Mouse (Mus musculus) heart, embryonic 11.5 days (tissue): ENCODE measurements around the gene Npr3. TPM values are rescaled to one million over a fixed set of nuclear protein-coding genes. Genes with fewer than 3 reads are reported as not detected.

ENCODE experiments used
- ATAC-seq: fragments of 200-750 bp; cut with Nextera tagmentation; replicated peaks from 2 replicates; pipeline ENCODE4 v1.8.0; 2017; ENCODE audit warnings: moderate library complexity; ENCODE audit not compliant: insufficient number of reproducible peaks, low FRiP score, low TSS enrichment
- H3K27ac ChIP-seq: fragments of 300-500 bp; sonication (generic); 2 replicates; pipeline ENCODE4 v1.5.1; 2014; ENCODE audit warnings: mild to moderate bottlenecking, low read depth, low read length
- H3K27me3 ChIP-seq: fragments of 300-500 bp; sonication (generic); 2 replicates; pipeline ENCODE4 v1.6.1; 2014; ENCODE audit warnings: mild to moderate bottlenecking, low read length, mixed read lengths; ENCODE audit not compliant: control insufficient read depth, insufficient read depth
- H3K36me3 ChIP-seq: fragments of 300-500 bp; sonication (generic); 2 replicates; pipeline ENCODE4 v1.6.1; 2014; ENCODE audit warnings: mild to moderate bottlenecking, low read length, moderate library complexity, mixed read lengths; ENCODE audit not compliant: control insufficient read depth, insufficient read depth
- H3K4me1 ChIP-seq: fragments of 300-500 bp; sonication (generic); 2 replicates; pipeline ENCODE4 v1.6.1; 2014; ENCODE audit warnings: low read length; ENCODE audit not compliant: control insufficient read depth, insufficient read depth
- H3K4me2 ChIP-seq: fragments of 300-500 bp; sonication (generic); 2 replicates; pipeline ENCODE4 v1.6.1; 2014; ENCODE audit warnings: mild to moderate bottlenecking, moderate library complexity
- H3K4me3 ChIP-seq: fragments of 300-500 bp; sonication (generic); 2 replicates; pipeline ENCODE4 v1.5.1; 2014; ENCODE audit warnings: low read depth, low read length
- H3K9ac ChIP-seq: fragments of 300-500 bp; sonication (generic); 2 replicates; pipeline ENCODE4 v1.6.1; 2014; ENCODE audit warnings: mild to moderate bottlenecking, low read depth, low read length, moderate library complexity
- H3K9me3 ChIP-seq: fragments of 300-500 bp; sonication (generic); replicated peaks from 2 replicates; pipeline ENCODE4 v1.6.1; 2016; ENCODE audit warnings: low read length; ENCODE audit not compliant: control insufficient read depth
- WGBS: fragments of 180-500 bp; shearing (Covaris S2); extraction: QIAGEN DNeasy Blood & Tissue Kit; methylation state at CpG from one replicate; pipeline ENCODE4 v1.1.7; 2014; ENCODE audit not compliant: insufficient replicate concordance; 5-methylcytosine and 5-hydroxymethylcytosine counted together
- polyA plus RNA-seq: library from polyadenylated mRNA; unstranded; fragments of >200 nt; fragmentation: Nextera tagmentation; extraction: Ambion mirVana; gene quantifications from 2 replicates; pipeline ENCODE4 v1.2.1, GENCODE M21; 2014

Gene Npr3
- polyA plus RNA-seq, 1 experiment from 2014 or later: 15.7 TPM

GRCm38 (mm10) chr15:11863540-11863818 lies 43.6 kb downstream of the Npr3 start:
- H3K27ac ChIP-seq: no peak overlapping the region
- no peaks in the 10 kb centered on the region for H3K4me1 ChIP-seq
- H3K4me3 ChIP-seq: no peak overlapping the region
- H3K4me2 ChIP-seq: no peak overlapping the region
- no peak overlapping the region for H3K9ac ChIP-seq
- H3K27me3 ChIP-seq: no peaks in the 10 kb centered on the region
- 81% methylated on average over 6 of the region's 6 CpGs for WGBS
- ATAC-seq: no peak
- H3K9me3 ChIP-seq: no peaks in the 10 kb centered on the region
- no peaks in the 10 kb centered on the region for H3K36me3 ChIP-seq

- 68% methylated on average over 15 of the region's 15 CpGs for WGBS
- ATAC-seq: no peak
- no peaks in the 10 kb centered on the region for H3K4me1 ChIP-seq
Measured at GRCm38 (mm10) chr15:11862785-11863539, 44.1 kb downstream of the Npr3 start.

GRCm38 (mm10) chr15:11862253-11862652 lies 44.8 kb downstream of the Npr3 start:
- Histone ChIP-seq H3K9me3 (no peaks in the 10 kb centered on the region), H3K4me1 (no peaks in the 10 kb centered on the region), H3K9ac (no peak overlapping the region), H3K27ac (no peak overlapping the region), H3K4me2 (no peak overlapping the region), H3K27me3 (no peaks in the 10 kb centered on the region), H3K36me3 (no peaks in the 10 kb centered on the region), H3K4me3 (no peak overlapping the region)
- WGBS: 83% methylated on average over 7 of the region's 7 CpGs
- no peak for ATAC-seq

More at GRCm38 (mm10) chr15:11862785-11863539, 44.1 kb downstream of the Npr3 start:
- Histone ChIP-seq H3K27ac (no peak overlapping the region), H3K4me2 (no peak overlapping the region), H3K4me3 (no peak overlapping the region), H3K9ac (no peak overlapping the region), H3K9me3 (no peaks in the 10 kb centered on the region), H3K27me3 (no peaks in the 10 kb centered on the region), H3K36me3 (no peaks in the 10 kb centered on the region)

GRCm38 (mm10) chr15:11860259-11860658 lies 46.8 kb downstream of the Npr3 start:
- ATAC-seq: no peak
- Histone ChIP-seq H3K36me3 (no peaks in the 10 kb centered on the region), H3K9me3 (no peaks in the 10 kb centered on the region), H3K4me1 (no peaks in the 10 kb centered on the region), H3K9ac (no peak overlapping the region), H3K27me3 (no peaks in the 10 kb centered on the region), H3K4me2 (no peak overlapping the region), H3K27ac (no peak overlapping the region), H3K4me3 (no peak overlapping the region)
- WGBS: 79% methylated on average over 2 of the region's 2 CpGs

GRCm38 (mm10) chr15:11859829-11860228 lies 47.3 kb downstream of the Npr3 start:
- WGBS: 82% methylated on average over 3 of the region's 3 CpGs
- Histone ChIP-seq H3K9me3 (no peaks in the 10 kb centered on the region), H3K27ac (no peak overlapping the region), H3K27me3 (no peaks in the 10 kb centered on the region), H3K4me2 (no peak overlapping the region), H3K36me3 (no peaks in the 10 kb centered on the region), H3K4me3 (no peak overlapping the region), H3K4me1 (no peaks in the 10 kb centered on the region), H3K9ac (no peak overlapping the region)
- no peak for ATAC-seq

GRCm38 (mm10) chr15:11858411-11858810 lies 48.7 kb downstream of the Npr3 start:
- Histone ChIP-seq H3K27ac (no peak overlapping the region), H3K9ac (no peak overlapping the region), H3K4me3 (no peak overlapping the region), H3K36me3 (no peaks in the 10 kb centered on the region), H3K27me3 (no peaks in the 10 kb centered on the region), H3K4me2 (no peak overlapping the region), H3K9me3 (no peaks in the 10 kb centered on the region), H3K4me1 (no peaks in the 10 kb centered on the region)
- 84% methylated on average over 6 of the region's 6 CpGs for WGBS
- ATAC-seq: no peak

- no peak overlapping the region for H3K27ac ChIP-seq
- no peak overlapping the region for H3K4me3 ChIP-seq
- no peak for ATAC-seq
- no peak overlapping the region for H3K9ac ChIP-seq
- 70% methylated on average over 16 of the region's 16 CpGs for WGBS
- no peak overlapping the region for H3K4me2 ChIP-seq
- no peaks in the 10 kb centered on the region for H3K27me3 ChIP-seq
- H3K9me3 ChIP-seq: no peaks in the 10 kb centered on the region
- no peaks in the 10 kb centered on the region for H3K4me1 ChIP-seq
- H3K36me3 ChIP-seq: no peaks in the 10 kb centered on the region
Measured at GRCm38 (mm10) chr15:11845204-11846062, 61.7 kb downstream of the Npr3 start.

- no peak overlapping the region for H3K9ac ChIP-seq
- H3K27ac ChIP-seq: no peak overlapping the region
- H3K27me3 ChIP-seq: no peaks in the 10 kb centered on the region
- no peaks in the 10 kb centered on the region for H3K36me3 ChIP-seq
- no peaks in the 10 kb centered on the region for H3K4me1 ChIP-seq
- WGBS: 81% methylated on average over 6 of the region's 6 CpGs
- H3K9me3 ChIP-seq: no peaks in the 10 kb centered on the region
- no peak overlapping the region for H3K4me2 ChIP-seq
- H3K4me3 ChIP-seq: no peak overlapping the region
- ATAC-seq: no peak
Measured at GRCm38 (mm10) chr15:11844115-11844514, 63.0 kb downstream of the Npr3 start.
